Mouse (Mus musculus): Measurements from ENCODE around the gene Zic2. TPM values are rescaled to one million over a fixed set of nuclear protein-coding genes. Genes with fewer than 3 reads are reported as not detected.

Zic2 gene
- polyA plus RNA-seq, 1 experiment = not detected

- Histone ChIP-seq H3K27me3 (ENCODE audit: control insufficient read depth, insufficient read depth, low read length) (peaks cover 14% of the 10 kb centered on the region), H3K4me1 (replicated peaks; ENCODE audit: control insufficient read depth, insufficient read depth, low read length) (0 out of 2 replicates have a peak, but pooled peaks cover 4% of the 10 kb centered on the region), H3K27ac (ENCODE audit: control insufficient read depth, insufficient read depth, low read length) (no peak overlapping the region), H3K36me3 (ENCODE audit: control insufficient read depth, insufficient read depth, low read length) (no peaks in the 10 kb centered on the region), H3K4me3 (ENCODE audit: control insufficient read depth, insufficient read depth, low read length) (no peak overlapping the region)
- no peak for DNase-seq
- no peak for TF ChIP-seq POLR2A (IDR thresholded peaks at IDR 0.05; ENCODE audit: control insufficient read depth, extremely low read depth, insufficient read depth, low read length, poor library complexity)
- no peak for TF ChIP-seq CTCF (IDR thresholded peaks at IDR 0.05; ENCODE audit: borderline replicate concordance, control insufficient read depth, extremely low read depth, insufficient read depth, low read length, poor library complexity)
- WGBS = 14% methylated on average over 12 of the region's 12 CpGs
Measured at GRCm38 (mm10) chr14:122489686-122490414, 14.6 kb downstream of the Zic2 start.

GRCm38 (mm10) chr14:122490441-122491328 is 15.4 kb downstream of the Zic2 start, which contains the start of gene Gm10837:
TSS of gene Gm10837 (plus strand) at chr14:122490586.
- Histone ChIP-seq H3K27me3 (ENCODE audit: control insufficient read depth, insufficient read depth, low read length) (peaks cover 7% of the 10 kb centered on the region; the same call in 1 of the 2 replicates), H3K4me3 (ENCODE audit: control insufficient read depth, insufficient read depth, low read length) (no peak within 1 kb of the TSS), H3K27ac (ENCODE audit: control insufficient read depth, insufficient read depth, low read length) (no peak within 1 kb of the TSS), H3K36me3 (ENCODE audit: control insufficient read depth, insufficient read depth, low read length) (no peaks in the 10 kb centered on the region), H3K4me1 (replicated peaks; ENCODE audit: control insufficient read depth, insufficient read depth, low read length) (0 out of 2 replicates have a peak, but pooled peaks cover 4% of the 10 kb centered on the region)
- TF ChIP-seq POLR2A (IDR thresholded peaks at IDR 0.05; ENCODE audit: control insufficient read depth, extremely low read depth, insufficient read depth, low read length, poor library complexity) (no peak), CTCF (IDR thresholded peaks at IDR 0.05; ENCODE audit: borderline replicate concordance, control insufficient read depth, extremely low read depth, insufficient read depth, low read length, poor library complexity) (no peak)
- WGBS = 5% methylated on average over 51 of the region's 51 CpGs
- no peak for DNase-seq

- 52% methylated on average over 6 of the region's 6 CpGs for WGBS
Measured at GRCm38 (mm10) chr14:122491521-122491920, 16.3 kb downstream of the Zic2 start.

GRCm38 (mm10) chr14:122492015-122492414 is 16.8 kb downstream of the Zic2 start:
- H3K36me3 ChIP-seq (ENCODE audit: control insufficient read depth, insufficient read depth, low read length) = no peaks in the 10 kb centered on the region
- no peak for DNase-seq
- 0 out of 2 replicates have a peak, but pooled peaks cover 4% of the 10 kb centered on the region for H3K4me1 ChIP-seq (replicated peaks; ENCODE audit: control insufficient read depth, insufficient read depth, low read length)
- H3K4me3 ChIP-seq (ENCODE audit: control insufficient read depth, insufficient read depth, low read length) = no peak overlapping the region
- TF ChIP-seq CTCF (IDR thresholded peaks at IDR 0.05; ENCODE audit: borderline replicate concordance, control insufficient read depth, extremely low read depth, insufficient read depth, low read length, poor library complexity) (no peak), POLR2A (IDR thresholded peaks at IDR 0.05; ENCODE audit: control insufficient read depth, extremely low read depth, insufficient read depth, low read length, poor library complexity) (no peak)
- 68% methylated on average over 1 of the region's 1 CpGs for WGBS
- H3K27me3 ChIP-seq (ENCODE audit: control insufficient read depth, insufficient read depth, low read length) = peaks cover 7% of the 10 kb centered on the region; the same call in 1 of the 2 replicates
- H3K27ac ChIP-seq (ENCODE audit: control insufficient read depth, insufficient read depth, low read length) = no peak overlapping the region

More at GRCm38 (mm10) chr14:122491521-122491920, 16.3 kb downstream of the Zic2 start:
- Histone ChIP-seq H3K27ac (ENCODE audit: control insufficient read depth, insufficient read depth, low read length) (no peak overlapping the region), H3K27me3 (ENCODE audit: control insufficient read depth, insufficient read depth, low read length) (peaks cover 7% of the 10 kb centered on the region; the same call in 1 of the 2 replicates), H3K4me1 (replicated peaks; ENCODE audit: control insufficient read depth, insufficient read depth, low read length) (0 out of 2 replicates have a peak, but pooled peaks cover 4% of the 10 kb centered on the region), H3K36me3 (ENCODE audit: control insufficient read depth, insufficient read depth, low read length) (no peaks in the 10 kb centered on the region), H3K4me3 (ENCODE audit: control insufficient read depth, insufficient read depth, low read length) (no peak overlapping the region)
- TF ChIP-seq CTCF (IDR thresholded peaks at IDR 0.05; ENCODE audit: borderline replicate concordance, control insufficient read depth, extremely low read depth, insufficient read depth, low read length, poor library complexity) (no peak), POLR2A (IDR thresholded peaks at IDR 0.05; ENCODE audit: control insufficient read depth, extremely low read depth, insufficient read depth, low read length, poor library complexity) (no peak)
- no peak for DNase-seq

GRCm38 (mm10) chr14:122509058-122509457 is 33.8 kb downstream of the Zic2 start:
- Histone ChIP-seq H3K4me1 (replicated peaks; ENCODE audit: control insufficient read depth, insufficient read depth, low read length) (no peaks in the 10 kb centered on the region), H3K27me3 (ENCODE audit: control insufficient read depth, insufficient read depth, low read length) (no peaks in the 10 kb centered on the region), H3K27ac (ENCODE audit: control insufficient read depth, insufficient read depth, low read length) (no peak overlapping the region), H3K36me3 (ENCODE audit: control insufficient read depth, insufficient read depth, low read length) (no peaks in the 10 kb centered on the region), H3K4me3 (ENCODE audit: control insufficient read depth, insufficient read depth, low read length) (no peak overlapping the region)
- WGBS = 13% methylated on average over 2 of the region's 2 CpGs
- TF ChIP-seq POLR2A (IDR thresholded peaks at IDR 0.05; ENCODE audit: control insufficient read depth, extremely low read depth, insufficient read depth, low read length, poor library complexity) (no peak), CTCF (IDR thresholded peaks at IDR 0.05; ENCODE audit: borderline replicate concordance, control insufficient read depth, extremely low read depth, insufficient read depth, low read length, poor library complexity) (no peak)
- DNase-seq = no peak

- TF ChIP-seq POLR2A (IDR thresholded peaks at IDR 0.05; ENCODE audit: control insufficient read depth, extremely low read depth, insufficient read depth, low read length, poor library complexity) (no peak), CTCF (IDR thresholded peaks at IDR 0.05; ENCODE audit: borderline replicate concordance, control insufficient read depth, extremely low read depth, insufficient read depth, low read length, poor library complexity) (no peak)
- WGBS = 81% methylated on average over 3 of the region's 3 CpGs
- Histone ChIP-seq H3K27me3 (ENCODE audit: control insufficient read depth, insufficient read depth, low read length) (no peaks in the 10 kb centered on the region), H3K36me3 (ENCODE audit: control insufficient read depth, insufficient read depth, low read length) (no peaks in the 10 kb centered on the region), H3K27ac (ENCODE audit: control insufficient read depth, insufficient read depth, low read length) (no peak overlapping the region), H3K4me3 (ENCODE audit: control insufficient read depth, insufficient read depth, low read length) (no peak overlapping the region), H3K4me1 (replicated peaks; ENCODE audit: control insufficient read depth, insufficient read depth, low read length) (no peaks in the 10 kb centered on the region)
- DNase-seq = no peak
Measured at GRCm38 (mm10) chr14:122511519-122511918, 36.3 kb downstream of the Zic2 start.
